Mouse (Mus musculus) gastrocnemius, postnatal 4 days (tissue): ENCODE measurements at regions not wholly inside any gene's neighbourhood (a gene's known extent, or its start where the extent isn't known, plus 50 kb on each side); places are given as distances from the start of the nearest gene placed in this dataset.
A peak's percentile ranks its signal among the peaks of the same experiment; 100 is the strongest.

Source experiments
- DNase-seq, 2 experiments: peaks; one replicate each; pipeline ENCODE4 v3.0.0; 2021 to 2022; ENCODE audit warnings: low spot score in 2 of 2, mixed read lengths in 2 of 2

DNA sequence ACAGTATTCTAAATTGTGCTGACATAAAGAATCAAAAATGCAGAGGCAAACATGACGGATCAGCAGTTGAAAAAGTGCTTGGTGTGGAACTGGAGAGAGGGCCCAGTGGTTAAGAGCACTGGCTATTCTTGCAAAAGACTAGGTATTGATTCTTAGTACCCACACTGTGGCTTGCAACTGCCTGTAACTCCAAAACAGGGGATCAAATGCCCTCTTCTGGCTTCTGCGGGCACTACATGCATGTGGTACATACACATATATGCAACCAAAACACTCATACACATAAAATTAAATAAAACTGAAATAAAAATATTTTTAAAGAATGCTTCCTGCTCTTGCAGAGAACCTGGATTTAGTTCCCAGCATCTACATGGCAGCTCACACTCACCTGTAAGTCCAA, 163.7 kb upstream of the Smim15 start:
- DNase-seq = no peak

DNA sequence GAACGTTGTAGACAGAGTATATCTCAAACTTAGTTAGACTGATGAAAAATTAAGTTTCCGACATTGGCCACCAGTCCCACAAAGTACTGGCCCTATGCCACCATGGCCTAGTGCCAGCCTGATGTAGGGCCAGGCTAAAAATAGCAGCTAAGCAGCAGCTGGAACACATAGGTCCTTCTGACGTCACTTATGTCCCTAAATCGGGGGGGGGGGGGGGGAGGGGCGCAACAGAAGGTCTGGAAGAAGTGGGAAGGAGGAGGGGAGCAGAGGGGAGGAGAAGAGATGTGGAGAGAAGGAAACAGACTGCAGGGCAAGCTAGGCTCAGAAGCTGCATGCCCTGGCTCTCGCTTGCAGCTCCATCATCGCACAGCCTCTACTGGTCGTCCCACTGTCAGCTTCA, 164.7 kb upstream of the Smim15 start:
- peak; percentile 20 to 30 for DNase-seq

- no peak for DNase-seq
Observed at GRCm38 (mm10) chr13:107878980-107879379, 165.3 kb upstream of the Smim15 start.

DNA sequence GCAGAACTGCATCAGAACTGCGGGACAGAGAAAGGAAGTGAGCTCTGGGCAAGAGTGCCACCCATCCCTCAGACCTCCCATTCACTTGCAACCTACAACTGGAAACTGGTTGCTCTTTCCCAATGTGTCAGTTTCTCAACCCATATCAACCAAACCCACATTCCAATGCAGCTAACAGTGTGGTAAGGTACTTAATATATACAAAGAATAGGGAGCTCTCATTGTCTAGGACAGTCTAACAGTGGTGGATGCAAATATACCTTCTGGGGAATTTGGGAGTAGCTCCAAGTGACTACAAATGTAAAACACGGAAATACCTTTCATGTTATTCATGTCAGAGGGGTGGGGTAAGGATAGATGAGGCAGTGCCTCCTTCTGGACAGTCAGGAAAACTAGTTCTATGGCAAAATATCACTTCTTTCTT, 171.0 kb upstream of the Smim15 start:
- no peak for DNase-seq

GRCm38 (mm10) chr13:107872574-107872973, 171.7 kb upstream of the Smim15 start:
- no peak for DNase-seq

DNA sequence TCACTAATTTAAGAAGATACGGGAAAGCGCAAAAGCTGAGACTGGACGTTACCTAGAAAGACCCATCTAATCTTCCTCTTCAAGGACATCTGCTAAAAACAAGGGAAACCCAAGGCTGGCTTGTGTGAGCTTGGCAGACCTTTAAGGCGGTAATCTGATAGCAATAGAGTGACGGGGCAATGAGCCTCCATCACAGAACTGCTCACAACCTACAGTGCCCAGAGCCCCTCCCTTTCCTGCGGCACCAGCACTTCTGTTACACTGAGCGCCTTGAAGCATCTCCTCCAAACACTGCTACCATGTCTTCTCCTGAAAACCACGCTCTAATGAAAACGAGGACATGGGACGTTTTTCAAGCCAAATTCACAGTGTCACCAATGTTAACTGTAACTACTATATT, 172.1 kb upstream of the Smim15 start:
- DNase-seq = no peak

DNA sequence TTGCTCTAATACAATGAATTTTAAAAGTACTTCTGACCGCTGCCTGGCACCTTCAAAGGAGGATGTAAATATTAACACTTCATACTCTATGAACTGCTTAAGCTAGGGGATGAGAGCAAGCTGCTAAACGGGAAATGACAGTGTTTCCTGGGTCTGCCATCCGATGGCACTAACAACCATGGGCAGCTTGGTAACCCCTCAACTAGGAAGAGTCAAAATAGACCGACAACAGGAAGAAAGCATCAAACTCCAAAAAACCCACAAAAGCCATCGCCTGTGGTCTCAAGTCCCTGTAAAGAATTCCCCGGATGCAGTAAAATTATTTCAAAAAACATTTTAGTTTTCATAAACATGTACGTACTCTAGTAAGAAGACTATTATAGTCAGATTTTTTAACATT, 175.3 kb upstream of the Smim15 start:
- DNase-seq = no peak

DNA sequence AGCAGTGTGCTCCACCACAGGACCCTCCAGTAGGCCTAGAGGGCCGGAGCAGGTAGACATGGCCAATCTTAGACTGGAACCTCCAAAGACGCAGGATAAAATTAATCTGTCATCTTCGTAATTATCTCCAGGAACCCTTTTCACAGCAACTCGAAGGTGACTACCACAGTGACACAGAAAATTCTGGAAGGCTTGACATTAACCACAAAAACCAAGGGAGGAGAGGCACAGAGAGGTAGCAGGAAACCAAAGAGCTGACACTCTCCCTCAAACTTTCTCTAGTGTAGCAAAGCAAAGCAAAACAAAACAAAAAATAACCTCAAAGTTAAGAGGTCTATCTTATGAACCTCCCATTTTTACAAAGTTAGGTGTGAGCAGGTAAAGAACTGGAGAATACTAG, 177.4 kb upstream of the Smim15 start:
- DNase-seq = no peak

DNA sequence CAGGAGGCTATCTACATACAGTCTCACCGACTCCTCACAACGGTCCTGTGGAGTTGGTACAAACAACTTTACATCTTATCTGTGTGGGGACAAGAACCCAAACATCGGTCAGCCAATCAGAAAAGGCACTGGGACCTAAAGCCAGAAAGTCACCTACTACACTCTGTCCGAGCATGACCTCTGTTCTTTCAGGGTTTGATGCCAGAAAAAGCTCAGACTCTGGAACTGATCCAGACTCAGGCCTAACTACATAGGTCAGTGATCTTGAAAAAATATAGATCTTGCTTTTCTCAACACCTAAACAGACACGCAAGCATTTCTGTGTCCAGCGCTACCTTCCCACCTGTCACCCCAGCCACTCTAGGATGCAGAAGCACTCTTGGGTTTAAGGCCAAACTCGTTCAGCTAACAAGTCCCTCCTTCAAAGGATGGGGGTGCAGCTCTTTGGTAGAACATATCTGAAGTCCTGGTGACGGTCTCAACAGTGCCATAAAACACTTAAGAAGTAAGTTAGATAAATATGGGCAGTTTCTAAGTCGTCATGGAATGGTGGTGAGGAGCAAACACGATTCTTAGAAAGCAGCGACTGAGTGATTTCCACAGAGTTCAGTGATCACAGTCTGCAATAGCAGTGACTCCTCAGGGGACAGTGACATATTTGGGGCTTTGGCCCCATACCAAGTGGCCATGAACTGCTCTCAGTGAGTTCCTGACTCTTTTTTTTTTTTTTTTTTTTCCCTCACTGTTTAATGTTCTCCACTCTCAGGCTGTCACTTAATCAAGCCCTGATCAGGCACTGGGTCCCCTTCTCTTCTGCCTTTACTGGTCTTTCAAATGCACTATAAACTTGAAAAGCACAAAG, 181.2 kb upstream of the Smim15 start:
- no peak for DNase-seq

GRCm38 (mm10) chr13:107861384-107862134, 182.7 kb upstream of the Smim15 start:
- DNase-seq = no peak

DNA sequence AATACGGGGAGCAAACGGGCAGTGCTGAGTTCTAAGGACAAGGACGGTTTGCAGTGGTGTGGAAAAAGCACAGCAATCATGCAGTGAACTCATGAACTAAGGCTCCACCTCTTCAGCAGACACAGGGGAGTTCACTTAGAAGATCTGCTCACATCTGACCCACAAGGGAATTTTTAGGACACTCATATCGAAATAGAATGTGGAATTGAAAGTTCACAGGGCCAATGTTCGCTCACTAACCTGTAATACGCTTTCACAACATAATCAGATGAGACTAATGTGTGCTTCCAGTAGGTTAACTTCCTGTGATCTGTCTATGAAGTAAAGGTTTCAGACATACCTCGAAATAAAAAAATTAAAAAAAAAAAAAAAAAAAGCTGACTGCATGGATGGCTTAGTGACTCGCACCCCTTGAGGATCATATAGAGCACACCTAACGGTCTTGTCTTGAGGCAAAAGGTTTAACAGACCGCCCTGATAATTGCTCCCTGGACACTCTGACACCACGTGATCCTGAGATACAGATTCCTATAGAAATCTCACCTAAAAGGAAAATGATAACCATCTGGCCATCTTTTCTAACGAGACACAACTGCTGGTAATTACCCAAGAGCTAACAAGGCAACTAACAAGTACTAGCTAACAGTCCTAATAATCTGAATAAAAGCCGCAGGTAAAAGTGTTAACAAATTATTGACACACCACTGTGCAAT, 187.0 kb upstream of the Smim15 start:
- no peak for DNase-seq

DNA sequence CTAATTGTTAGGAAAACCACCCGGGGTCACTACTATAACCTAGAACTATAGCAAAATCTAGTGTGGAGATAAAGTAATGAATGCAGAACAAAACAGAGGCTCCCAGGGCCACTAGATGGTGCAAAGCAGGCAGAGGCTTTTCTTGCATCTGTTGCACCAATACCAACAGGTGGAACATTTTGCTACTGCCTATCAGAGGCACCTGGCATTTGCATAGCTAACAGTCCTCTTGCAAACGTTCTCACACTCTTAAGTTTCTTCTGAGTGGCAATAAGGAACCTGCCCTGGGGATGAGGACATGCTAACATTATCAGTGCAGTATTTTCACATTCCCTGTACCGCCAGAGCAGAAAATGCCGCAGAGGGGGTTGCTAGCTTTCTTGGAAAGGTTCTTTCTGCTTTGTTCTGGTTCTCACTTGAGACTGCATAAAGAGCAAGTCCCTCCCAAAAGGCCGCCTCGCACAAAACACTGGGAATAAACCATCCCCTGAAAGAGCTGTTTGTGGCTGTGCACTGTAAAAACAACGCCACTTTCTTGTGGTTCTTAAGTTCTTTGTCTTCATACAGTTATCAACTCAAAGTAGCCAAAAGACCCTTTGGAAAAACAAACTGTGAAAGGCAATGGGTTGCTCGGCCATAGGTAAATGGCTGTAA, 193.2 kb upstream of the Smim15 start:
- DNase-seq = no peak

GRCm38 (mm10) chr13:107848871-107849270, 195.4 kb upstream of the Smim15 start:
- DNase-seq = no peak

GRCm38 (mm10) chr13:107847179-107848012, 196.8 kb upstream of the Smim15 start:
- no peak for DNase-seq

GRCm38 (mm10) chr13:107846621-107847178, 197.5 kb upstream of the Smim15 start:
- DNase-seq = peak in 1 of 2 experiments; percentile 19

DNA sequence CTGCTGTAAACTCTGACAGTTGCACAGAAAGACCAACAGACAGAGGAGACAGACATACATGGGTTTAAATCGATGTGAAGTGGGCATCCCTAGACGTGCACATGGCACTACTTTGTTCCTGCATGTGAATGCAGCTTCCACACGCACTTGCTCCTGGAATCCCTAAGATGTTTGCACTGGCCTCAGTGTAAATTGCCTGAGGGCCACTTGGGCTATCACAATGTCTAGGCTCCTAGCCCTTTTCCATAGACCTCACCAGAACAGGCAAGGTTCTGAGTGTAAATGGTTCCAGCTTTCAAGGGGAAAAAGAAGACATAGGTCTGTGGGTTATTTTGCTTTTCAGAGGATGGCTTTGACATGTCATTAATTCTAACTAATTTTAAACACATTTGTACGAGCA, 198.4 kb upstream of the Smim15 start:
- no peak for DNase-seq

- no peak for DNase-seq
Observed at GRCm38 (mm10) chr13:107844085-107844484, 200.2 kb upstream of the Smim15 start.

DNA sequence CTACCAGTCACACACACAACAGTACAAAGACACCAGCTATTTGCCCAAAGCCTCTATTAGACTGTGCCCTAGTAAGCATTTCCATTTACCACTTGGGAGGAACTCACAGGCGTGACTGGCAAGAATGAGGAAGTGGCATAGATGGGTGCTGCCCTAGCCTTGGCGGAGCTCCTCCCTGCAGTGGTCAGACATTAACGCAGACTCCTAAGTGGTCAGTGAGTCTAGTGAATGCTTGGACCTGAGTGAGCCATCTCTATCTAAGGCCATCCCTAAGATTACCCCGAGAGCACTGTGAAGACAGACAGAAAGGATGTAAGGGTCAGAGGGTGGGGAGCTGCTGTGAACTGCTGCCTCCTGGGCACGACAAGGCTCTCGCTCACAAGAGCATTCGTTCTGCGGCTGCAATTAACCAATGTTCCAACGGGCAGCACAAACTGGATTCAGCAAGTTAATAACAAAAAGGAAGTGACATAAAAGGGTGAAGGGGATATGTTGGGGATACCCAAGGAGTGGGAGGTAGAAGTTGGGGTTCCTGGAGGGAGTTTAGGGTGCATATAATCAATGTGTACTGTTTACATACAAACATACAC, 206.0 kb upstream of the Smim15 start:
- DNase-seq = no peak

- no peak for DNase-seq
Observed at GRCm38 (mm10) chr13:107837206-107837952, 206.9 kb upstream of the Smim15 start.
